Mouse (Mus musculus) skeletal muscle tissue, postnatal 0 days (tissue): ENCODE measurements around the gene Galnt4. TPM values are rescaled to one million over a fixed set of nuclear protein-coding genes. Genes with fewer than 3 reads are reported as not detected.

Experiments
- polyA plus RNA-seq: library from polyadenylated mRNA; unstranded; fragments of >200 nt; fragmentation: Nextera tagmentation; extraction: Ambion mirVana; gene quantifications from 2 replicates; pipeline ENCODE4 v1.2.1, GENCODE M21; 2015

Gene Galnt4
- 4.2 and 5.0 TPM in 2 replicates for polyA plus RNA-seq

GRCm38 (mm10) chr10:99107964-99108363 lies at the start of gene Galnt4:
Galnt4 (plus strand) TSS chr10:99108159.

GRCm38 (mm10) chr10:99106703-99107631 lies 992 bp upstream of the Galnt4 start, which contains the start of gene Poc1b:
Poc1b (plus strand) TSS chr10:99107036.

GRCm38 (mm10) chr10:99126225-99126624 lies 18.3 kb downstream of the Galnt4 start, which contains the start of gene Phxr2:
Phxr2 (minus strand) TSS chr10:99126325.

Other genes with a start within 250 kb of the Galnt4 start
- 79.3 and 90.6 TPM in 2 replicates for gene Atp2b1, start 193.8 kb upstream of the Galnt4 start, polyA plus RNA-seq
- gene Poc1b, start 1.1 kb upstream of the Galnt4 start, polyA plus RNA-seq: 5.2 and 5.5 TPM in 2 replicates
- not detected in 2 replicates for gene Phxr2, start 18.2 kb downstream of the Galnt4 start, polyA plus RNA-seq
- gene Dusp6, start 155.1 kb downstream of the Galnt4 start, polyA plus RNA-seq: 47.2 and 50.6 TPM in 2 replicates